Comparison of ENCODE assay signal across 7 mouse cellular contexts in genomic region chr5:136246452-136246838, GRCm38 (mm10). TPM values are rescaled to one million over a fixed set of nuclear protein-coding genes. Genes with fewer than 3 reads are reported as not detected.
DNase-seq lines count a peak whose midpoint lies in the region; ATAC-seq and TF ChIP-seq lines count a peak whose summit lies in the region.

Gene Sh2b2, minus strand, starts transcription at chr5:136246556.

- no peak within 1 kb of the TSS for H3K9ac ChIP-seq in intestine, postnatal 0 days (ENCODE audit: low read depth, low read length)
- H3K9ac ChIP-seq in neural tube, embryonic 12.5 days = peak within 1 kb of the TSS; percentile 85; the same call in 1 of the 2 replicates

- peak within 1 kb of the TSS; percentile 99 for H3K4me2 ChIP-seq in intestine, postnatal 0 days (replicated peaks; ENCODE audit: low read depth)
- peak within 1 kb of the TSS; percentile 74 for H3K4me2 ChIP-seq in neural tube, embryonic 12.5 days (replicated peaks)

- H3K4me3 ChIP-seq in spleen, adult 2 months (ENCODE audit: extremely low read depth, insufficient read depth, insufficient read length) = peak within 1 kb of the TSS; percentile 84; the same call in 1 of the 2 replicates
- H3K4me3 ChIP-seq in embryonic fibroblast, embryonic 13.5 days (ENCODE audit: insufficient read depth, low read length) = peak within 1 kb of the TSS; percentile 54; the same call in 1 of the 2 replicates
- H3K4me3 ChIP-seq in intestine, postnatal 0 days (ENCODE audit: low read depth, low read length) = peak within 1 kb of the TSS; percentile 68; the same call in 1 of the 2 replicates
- H3K4me3 ChIP-seq in neural tube, embryonic 12.5 days = peak within 1 kb of the TSS; percentile 88

- DNase-seq in spleen, adult 2 months (ENCODE audit: low read depth in 1 of 2, low spot score in 2 of 2) = no peak
- DNase-seq in spleen, postnatal 14 days (ENCODE audit: low spot score in 2 of 2) = no peak
- DNase-seq in thymus, postnatal 36 days = no peak
- DNase-seq in kidney, postnatal 10 days = no peak

- no peak for TF ChIP-seq CTCF in spleen, adult 2 months (IDR thresholded peaks at IDR 0.05; ENCODE audit: extremely low read depth, insufficient read depth, insufficient read length, insufficient replicate concordance)
- TF ChIP-seq CTCF in embryonic fibroblast, embryonic 13.5 days (IDR thresholded peaks at IDR 0.05; ENCODE audit: borderline replicate concordance, insufficient read depth, low read length) = no peak
- TF ChIP-seq CTCF in intestine, postnatal 0 days (IDR thresholded peaks at IDR 0.05; ENCODE audit: low read depth) = no peak

- no peak for ATAC-seq in intestine, postnatal 0 days
- no peak for ATAC-seq in neural tube, embryonic 12.5 days (ENCODE audit: low FRiP score, low read depth)

- H3K9me3 ChIP-seq in intestine, postnatal 0 days (ENCODE audit: control insufficient read depth) = no peaks in the 10 kb centered on the region
- H3K9me3 ChIP-seq in neural tube, embryonic 12.5 days = no peaks in the 10 kb centered on the region

- H3K36me3 ChIP-seq in spleen, adult 2 months (ENCODE audit: control insufficient read depth, insufficient read depth, low read length) = peaks cover 4% of the 10 kb centered on the region
- 0 out of 2 replicates have a peak, but pooled peaks cover 3% of the 10 kb centered on the region for H3K36me3 ChIP-seq in intestine, postnatal 0 days (ENCODE audit: control insufficient read depth, insufficient read depth)
- 0 out of 2 replicates have a peak, but pooled peaks cover 12% of the 10 kb centered on the region for H3K36me3 ChIP-seq in neural tube, embryonic 12.5 days

- no peak for TF ChIP-seq POLR2A in spleen, adult 2 months (IDR thresholded peaks at IDR 0.05; ENCODE audit: low read depth, low read length)
- TF ChIP-seq POLR2A in embryonic fibroblast, embryonic 13.5 days (IDR thresholded peaks at IDR 0.05; ENCODE audit: low read depth, low read length) = no peak

- peak within 1 kb of the TSS; percentile 70 for H3K27ac ChIP-seq in spleen, adult 2 months (ENCODE audit: insufficient read depth, low read length)
- H3K27ac ChIP-seq in embryonic fibroblast, embryonic 13.5 days (ENCODE audit: insufficient read depth, low read length) = no peak within 1 kb of the TSS
- peak within 1 kb of the TSS; percentile 35; the same call in 1 of the 2 replicates for H3K27ac ChIP-seq in intestine, postnatal 0 days (ENCODE audit: low read depth, low read length)
- H3K27ac ChIP-seq in neural tube, embryonic 12.5 days = no peak within 1 kb of the TSS

- WGBS in spleen, adult 2 months = 19% methylated on average over 2 of the region's 2 CpGs
- WGBS in intestine, postnatal 0 days = 83% methylated on average over 2 of the region's 2 CpGs
- 89% methylated on average over 2 of the region's 2 CpGs for WGBS in neural tube, embryonic 12.5 days

- H3K27me3 ChIP-seq in spleen, adult 2 months (ENCODE audit: control insufficient read depth, insufficient read depth, low read length) = peaks cover 9% of the 10 kb centered on the region
- H3K27me3 ChIP-seq in intestine, postnatal 0 days (replicated peaks; ENCODE audit: control insufficient read depth, insufficient read depth, low read length) = peaks cover 10% of the 10 kb centered on the region
- H3K27me3 ChIP-seq in neural tube, embryonic 12.5 days (replicated peaks) = no peaks in the 10 kb centered on the region

- H3K4me1 ChIP-seq in spleen, adult 2 months (ENCODE audit: control insufficient read depth, insufficient read depth, insufficient read length) = peaks cover 28% of the 10 kb centered on the region
- H3K4me1 ChIP-seq in embryonic fibroblast, embryonic 13.5 days (ENCODE audit: control insufficient read depth, insufficient read depth, low read length) = no peaks in the 10 kb centered on the region
- no peaks in the 10 kb centered on the region for H3K4me1 ChIP-seq in intestine, postnatal 0 days (replicated peaks; ENCODE audit: control insufficient read depth, insufficient read depth, low read length)
- peaks cover 32% of the 10 kb centered on the region for H3K4me1 ChIP-seq in neural tube, embryonic 12.5 days

RNA-seq across cellular contexts. Expression of gene Sh2b2, which starts in this region (rescaled TPM):
- 18.8 and 30.3 TPM in 2 replicates for polyA plus RNA-seq in spleen, adult 2 months (2012; rRNA removed)
- 1.3 and 2.0 TPM in 2 replicates for polyA plus RNA-seq in embryonic fibroblast, embryonic 13.5 days (2011; ENCODE audit: insufficient read length, low read depth, missing spikeins)
- polyA plus RNA-seq in intestine, postnatal 0 days (2015; fragmentation: Nextera tagmentation; extraction: Ambion mirVana) = 1.0 and 1.1 TPM in 2 replicates
- polyA plus RNA-seq in neural tube, embryonic 12.5 days (2016; fragmentation: Nextera tagmentation; extraction: Ambion mirVana) = 28.0 and 29.2 TPM in 2 replicates

Comparison
In these comparisons a context has a peak if more than half of its experiments do, and no peak if none do; other contexts are left out.
1. H3K27ac ChIP-seq: peak in spleen, adult 2 months (single experiment) and intestine, postnatal 0 days (single experiment); none in embryonic fibroblast, embryonic 13.5 days (single experiment) and neural tube, embryonic 12.5 days (single experiment).
2. Peak in every context shown above with its lines, with median percentiles within 50 percentile points of each other: H3K4me3 ChIP-seq.